Mouse (Mus musculus) megakaryocyte, adult 5-6 weeks (primary cell): ENCODE measurements around the gene Pdhb. TPM values are rescaled to one million over a fixed set of nuclear protein-coding genes. Genes with fewer than 3 reads are reported as not detected.
"Not testable (repeated sequence)": the region's sequence is repeated elsewhere in the genome, so short reads cannot be mapped to it uniquely, and the experiment has no call there.

Source experiments
- ATAC-seq: 2 replicates; pipeline ENCODE4 v1.8.0; 2016; ENCODE audit warnings: mild to moderate bottlenecking, inconsistent platforms; ENCODE audit not compliant: poor library complexity, severe bottlenecking
- total RNA-seq, 2 experiments: library from RNA; stranded (forward) in 1 of 2; stranded (reverse) in 1 of 2; fragments of 153-499, 151-499 nt in 1 of 2; fragments of 221-1000, 200-1000 nt in 1 of 2; gene quantifications; 2 replicates each; pipeline versions ENCODE4 v1.2.3 to v1.2.4; 2015 to 2017

Gene Pdhb
- total RNA-seq, 2 experiments from 2014 or later = 72.7 to 115 TPM

DNA sequence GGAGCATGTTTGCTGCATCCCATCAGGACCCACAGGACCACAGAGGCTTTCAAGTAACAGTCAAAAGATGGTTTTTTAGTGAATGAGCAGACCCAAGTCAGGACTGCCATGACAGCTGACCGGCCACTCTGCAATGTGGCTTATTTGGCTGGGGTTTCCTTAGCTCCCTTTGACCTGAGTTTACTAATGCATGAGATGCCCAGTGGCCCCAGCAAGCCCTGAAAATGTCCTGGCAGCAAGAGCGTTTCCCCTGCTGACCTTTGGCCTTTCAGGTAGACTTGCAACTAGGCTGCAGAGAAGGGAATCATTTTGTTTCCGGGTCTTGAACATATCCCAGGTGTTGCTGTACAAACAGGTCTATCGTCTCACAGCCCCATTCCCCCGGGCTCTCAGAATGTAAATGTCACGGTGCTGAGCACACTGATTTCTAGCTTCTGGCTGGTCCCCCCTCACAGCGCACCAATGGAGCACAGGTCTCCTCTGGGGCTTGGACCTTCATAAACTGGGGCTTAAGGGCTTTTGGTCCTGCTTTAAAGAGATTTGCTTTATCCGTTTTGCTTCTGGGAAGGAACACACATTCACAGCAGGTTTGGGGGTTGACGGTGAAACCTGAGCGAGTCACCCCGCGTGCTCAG is 18.6 kb upstream of the Pdhb start:
- ATAC-seq = no peak

DNA sequence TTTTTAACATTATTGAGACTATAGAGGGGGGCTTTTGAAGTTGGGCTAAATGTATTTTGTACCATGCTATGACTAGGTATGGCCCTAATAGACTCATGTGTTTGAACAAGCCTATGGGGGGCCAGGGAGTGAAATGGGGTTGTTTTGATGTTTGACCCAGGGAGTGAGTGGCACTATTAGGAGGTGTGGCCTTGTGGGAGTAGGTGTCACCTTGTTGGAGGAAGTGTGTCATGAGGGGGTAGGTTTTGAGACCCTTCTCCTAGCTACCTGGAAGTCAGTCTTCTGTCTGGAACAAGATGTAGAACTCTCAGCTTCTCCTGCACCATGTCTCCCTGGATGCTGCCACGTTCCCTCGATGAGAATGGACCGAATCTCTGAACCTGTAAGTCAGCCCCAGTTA is 17.7 kb upstream of the Pdhb start:
- ATAC-seq = no peak

DNA sequence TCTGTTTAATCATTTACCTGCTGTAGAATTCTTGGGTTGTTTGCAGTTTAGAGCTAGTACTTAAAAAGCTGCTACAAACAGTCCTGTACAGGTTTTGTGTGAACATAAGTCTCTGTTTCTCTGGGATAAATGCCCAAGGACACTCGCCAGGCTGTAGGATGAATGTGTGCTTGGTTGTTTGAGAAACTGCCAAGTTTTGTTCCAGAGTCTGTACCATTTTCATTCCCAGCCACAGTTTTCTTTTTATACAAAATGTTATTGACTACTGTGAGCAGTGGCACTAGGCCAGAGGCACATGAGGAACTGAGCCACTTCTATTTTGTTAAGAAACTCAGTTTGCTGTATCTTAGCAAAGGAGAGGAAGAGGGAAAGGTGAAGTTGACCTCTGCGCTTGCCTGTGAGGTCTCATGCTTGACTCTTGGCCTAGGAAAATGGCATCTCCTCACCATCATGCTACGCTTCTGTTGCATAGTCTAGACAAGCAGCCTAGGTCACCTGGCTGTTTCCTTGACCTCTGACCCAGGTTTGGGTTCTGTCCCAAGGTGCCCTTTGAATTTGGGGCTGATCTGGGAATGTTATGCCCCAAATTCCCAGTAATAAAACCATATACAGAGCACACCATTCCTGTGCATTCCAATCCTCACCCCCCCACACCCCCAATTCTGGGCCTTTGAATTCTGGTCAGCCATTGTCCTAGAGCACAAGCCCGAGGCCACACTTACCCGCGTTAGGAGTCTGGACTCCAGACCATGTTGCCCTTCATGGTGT is 13.6 kb upstream of the Pdhb start:
- no peak for ATAC-seq

DNA sequence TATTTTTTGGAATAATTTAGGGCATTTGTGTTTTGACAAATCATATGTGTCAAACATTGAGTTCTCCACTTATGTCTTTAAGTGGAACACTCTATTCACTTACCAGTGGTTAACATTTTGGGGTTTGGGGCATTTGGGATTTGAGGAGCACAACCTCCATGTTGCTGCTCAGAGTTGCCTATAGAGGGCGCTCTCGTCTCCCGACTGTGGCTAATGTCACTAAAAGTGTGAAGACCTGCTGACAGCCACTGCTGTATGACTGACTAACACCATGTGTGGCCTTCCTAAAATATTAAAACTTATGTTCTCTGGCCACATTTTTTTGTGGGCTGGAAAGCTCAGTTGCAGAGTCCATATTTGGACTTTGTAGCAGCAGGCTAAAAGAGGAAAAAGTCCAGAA is 10.5 kb upstream of the Pdhb start:
- 0 out of 2 replicates have a peak, but pooled peaks have one; percentile 33 for ATAC-seq

DNA sequence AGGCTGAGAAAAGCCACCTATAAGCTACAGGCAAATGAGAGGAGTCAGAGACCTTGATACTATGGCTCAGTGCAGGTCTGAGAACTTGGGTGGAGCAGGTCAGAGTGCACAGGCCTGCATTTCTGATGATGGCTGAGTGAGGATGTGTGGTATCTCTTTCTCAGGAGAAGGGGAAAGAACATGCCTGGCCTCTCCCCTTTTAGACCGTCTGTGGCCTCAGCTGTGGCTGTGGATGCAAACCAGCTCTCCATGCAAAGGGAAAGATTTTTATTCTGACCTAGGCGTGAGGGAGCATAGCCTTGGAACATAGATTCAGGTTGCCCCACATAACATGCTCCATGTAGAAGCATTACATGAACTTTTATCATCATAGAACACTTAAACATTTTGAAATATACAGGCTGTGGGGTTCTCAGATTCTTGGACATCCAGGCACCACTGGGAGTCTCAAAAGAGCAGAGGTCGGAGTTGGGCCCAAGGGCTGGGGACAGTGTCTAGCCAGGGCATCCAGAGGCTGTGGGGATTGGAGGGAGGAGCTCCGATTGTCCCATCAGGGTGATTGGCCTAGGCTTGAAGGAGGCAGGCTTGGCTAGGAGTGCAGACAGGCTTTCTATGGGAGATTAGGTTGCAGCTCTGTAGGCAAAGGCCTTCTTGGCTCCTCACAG is 7.7 kb upstream of the Pdhb start:
- no peak for ATAC-seq

DNA sequence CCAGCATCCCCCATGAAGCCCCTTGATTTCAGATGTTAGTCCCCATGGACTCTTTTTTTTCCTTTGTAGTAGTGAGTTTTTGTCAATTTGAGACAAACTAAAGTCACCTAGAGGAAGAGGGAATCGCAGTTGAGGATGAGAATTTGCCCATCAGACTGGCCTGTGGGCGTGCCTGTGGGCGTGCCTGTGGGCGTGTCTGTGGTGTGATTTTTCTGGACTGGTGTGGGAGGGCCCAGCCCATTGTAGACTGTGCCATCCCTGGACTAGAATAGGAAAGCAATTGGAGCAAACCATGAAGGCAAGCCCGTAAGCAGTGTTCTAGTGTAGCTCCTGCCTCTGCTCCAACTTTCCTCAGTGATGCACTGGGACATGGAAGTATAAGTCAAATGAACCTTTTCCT is 3.4 kb upstream of the Pdhb start:
- no peak for ATAC-seq

DNA sequence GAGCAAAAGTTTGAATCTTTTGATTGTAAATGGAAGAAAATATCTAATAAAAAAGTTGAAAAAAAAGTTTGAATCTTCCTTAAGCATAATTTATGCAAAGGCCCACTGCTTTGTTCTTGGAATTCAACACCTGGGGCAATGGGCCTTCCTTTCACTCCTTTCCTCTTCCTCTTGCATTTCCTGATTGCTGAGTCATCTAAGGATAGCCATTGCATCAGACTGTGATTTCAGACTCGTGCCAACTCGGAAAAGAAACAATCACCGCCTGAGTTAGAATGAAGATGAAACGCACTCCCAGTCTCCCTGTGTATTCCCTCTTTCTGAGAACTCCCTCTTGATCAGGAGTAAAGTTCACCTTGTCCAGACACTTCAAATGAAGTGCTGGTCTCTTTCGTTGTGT is 1.8 kb upstream of the Pdhb start:
- ATAC-seq = no peak

DNA sequence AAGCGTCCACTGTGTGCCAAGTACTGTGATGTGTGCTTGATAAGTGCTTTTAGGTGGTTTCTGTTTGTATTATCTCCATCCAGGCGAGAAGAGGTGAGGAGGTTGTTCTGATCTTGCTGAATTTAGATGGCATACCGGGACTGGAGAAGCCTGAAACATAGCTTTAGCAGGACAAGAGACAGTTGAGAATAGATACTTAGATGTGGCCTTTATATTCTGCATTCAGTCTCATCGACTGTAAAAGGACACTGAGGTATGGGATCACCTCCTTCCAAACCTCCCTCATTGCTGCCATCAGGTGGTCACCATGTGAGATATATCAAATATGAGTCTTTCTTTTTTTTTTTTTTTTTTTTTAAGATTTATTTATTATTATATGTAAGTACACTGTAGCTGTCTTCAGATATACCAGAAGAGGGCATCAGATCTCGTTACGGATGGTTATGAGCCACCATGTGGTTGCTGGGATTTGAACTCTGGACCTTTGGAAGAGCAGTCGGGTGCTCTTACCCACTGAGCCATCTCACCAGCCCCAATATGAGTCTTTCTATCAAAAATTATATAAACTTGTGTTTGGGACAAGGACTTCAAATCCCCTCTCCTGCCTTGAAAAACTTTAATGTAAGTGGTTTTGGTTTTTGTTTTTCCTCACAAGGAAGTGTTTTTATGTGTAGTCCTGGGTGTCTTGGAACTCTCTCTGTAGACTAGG is 871 bp upstream of the Pdhb start:
- ATAC-seq = not testable (repeated sequence)

DNA sequence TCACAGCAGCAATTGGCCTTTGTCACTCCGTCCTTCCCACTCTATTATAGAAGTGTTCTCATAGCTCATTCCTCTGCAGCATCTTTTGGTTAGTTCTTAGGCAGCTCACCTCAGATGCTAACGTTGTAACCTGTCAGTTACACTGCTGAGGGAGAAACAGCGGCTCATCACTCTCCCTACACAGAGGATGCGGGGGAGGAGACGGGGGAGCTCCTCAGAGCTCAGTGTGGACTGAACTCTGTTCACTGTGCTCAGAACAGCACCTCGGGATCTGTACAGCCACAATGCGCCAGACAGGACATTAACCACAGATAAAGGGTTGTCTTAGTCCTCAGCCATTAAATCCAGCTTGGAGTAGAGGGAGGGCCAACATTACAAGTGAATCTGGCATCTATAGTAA is 8.4 kb downstream of the Pdhb start:
- no peak for ATAC-seq

DNA sequence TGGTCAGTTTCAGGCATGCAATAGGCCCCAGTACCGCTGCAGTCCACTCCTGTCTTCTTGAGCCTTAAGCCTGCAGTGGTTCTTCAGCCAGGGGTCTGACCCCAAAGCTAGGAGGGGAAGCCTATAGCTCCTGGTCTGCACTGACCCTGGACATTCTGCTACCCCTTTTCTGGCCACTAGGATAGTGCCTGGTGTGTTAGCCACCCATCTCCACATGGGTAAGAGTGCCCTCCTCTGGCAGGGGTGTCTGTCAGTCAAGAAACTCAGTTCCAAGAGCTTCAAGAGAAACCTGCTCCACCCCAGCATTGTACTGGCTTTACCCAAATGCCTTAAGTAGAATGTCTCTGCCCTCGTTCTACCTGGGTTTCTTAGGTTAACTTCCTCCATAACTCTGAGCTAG is 11.0 kb downstream of the Pdhb start:
- ATAC-seq = peak; percentile 68

DNA sequence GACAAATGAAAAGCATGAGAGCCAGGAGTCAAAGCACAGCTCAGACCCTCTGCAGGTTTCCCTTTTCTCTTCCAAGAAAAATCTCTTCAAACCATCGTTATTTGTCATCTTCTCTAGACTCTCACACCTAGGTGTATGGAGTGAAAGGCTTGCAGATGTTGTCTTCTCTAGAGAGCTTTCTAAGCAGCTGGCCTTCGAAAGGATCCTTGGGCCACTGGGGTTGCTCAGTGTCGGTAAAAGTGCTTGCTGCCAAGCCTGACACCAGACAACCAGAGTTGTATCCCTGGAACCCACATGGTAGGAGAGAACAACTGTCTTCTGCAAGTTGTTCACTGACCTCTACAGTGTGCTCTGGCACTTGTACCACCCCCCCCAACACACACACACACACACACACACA is 13.7 kb downstream of the Pdhb start:
- no peak for ATAC-seq

DNA sequence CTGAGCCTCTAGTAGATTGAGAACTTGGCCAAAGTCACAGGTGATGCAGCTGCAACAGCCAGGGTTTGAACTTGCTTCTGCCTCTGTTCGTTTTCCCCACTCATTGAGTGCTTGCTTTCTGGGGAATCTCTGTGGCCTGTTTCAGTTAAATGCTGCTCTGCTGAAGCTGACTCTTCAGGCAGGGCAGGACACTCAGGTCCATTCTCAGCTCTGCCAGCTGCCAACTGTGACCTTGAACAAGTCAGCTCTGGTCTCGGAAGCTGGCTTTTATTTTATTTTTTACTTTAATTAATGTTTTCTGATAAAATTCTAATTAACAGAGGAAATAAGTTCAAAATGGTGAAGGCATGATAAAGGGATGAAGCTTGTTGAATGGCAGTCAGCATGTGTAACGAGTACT is 14.1 kb downstream of the Pdhb start:
- ATAC-seq = no peak

DNA sequence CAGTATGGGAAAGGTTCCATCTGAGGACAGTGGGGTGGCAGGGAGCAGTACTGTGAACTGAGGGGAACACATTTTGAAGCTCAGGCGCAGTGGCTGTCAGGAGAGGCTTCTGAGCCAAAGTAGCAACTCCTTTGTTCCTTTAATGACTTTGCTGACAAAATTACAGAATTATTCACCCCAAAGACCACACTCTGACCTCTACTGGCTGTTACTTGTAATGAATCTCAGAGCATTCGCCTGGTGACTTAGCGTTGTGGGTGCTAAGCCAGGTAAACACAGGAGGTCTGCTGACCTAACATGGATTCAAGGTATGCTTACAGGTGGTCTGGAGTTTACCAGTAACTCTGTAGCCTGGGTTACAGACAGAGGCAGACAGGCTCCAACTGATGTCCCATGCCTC is 15.9 kb downstream of the Pdhb start:
- ATAC-seq = peak; percentile 57; the same call in 1 of the 2 replicates

DNA sequence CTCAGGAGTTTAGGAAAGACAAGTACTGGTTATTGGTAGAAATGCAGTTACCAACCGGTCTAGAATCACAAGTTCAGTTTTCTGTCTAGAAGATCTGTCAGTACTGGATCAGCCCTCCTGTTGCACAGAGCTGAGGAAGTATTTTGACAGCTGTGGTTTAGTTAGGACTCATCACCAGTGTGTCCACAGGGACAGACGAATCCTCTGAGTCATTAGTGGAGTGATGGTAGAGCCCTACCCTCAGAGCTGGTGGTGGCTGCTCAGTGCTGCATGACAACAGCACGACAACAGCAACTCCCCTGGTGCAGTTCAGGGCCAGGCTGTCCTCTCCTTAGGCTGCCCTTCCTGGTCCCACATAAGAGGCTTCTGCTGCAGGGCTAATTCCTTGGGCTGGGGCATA is 18.8 kb downstream of the Pdhb start:
- ATAC-seq = no peak

DNA sequence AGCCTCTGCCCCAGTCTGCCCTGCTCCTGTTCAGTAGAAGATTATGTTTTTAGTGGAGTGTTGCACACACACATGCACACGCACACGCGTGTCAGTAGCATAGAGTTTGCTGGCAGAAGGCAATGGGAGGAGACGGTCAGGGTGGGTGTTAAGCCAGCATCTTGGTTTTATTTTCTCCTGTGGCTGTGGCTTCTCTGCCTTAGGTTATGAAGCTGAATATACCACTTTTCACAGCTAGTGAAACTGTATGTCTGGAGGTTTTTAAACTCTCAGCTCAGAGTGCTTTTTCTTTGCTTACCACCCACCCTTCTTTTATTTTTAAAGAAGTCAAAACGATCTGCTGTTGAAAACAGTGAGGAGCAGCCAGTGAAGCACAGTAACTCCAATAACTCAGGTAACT is 21.1 kb downstream of the Pdhb start:
- ATAC-seq = no peak

DNA sequence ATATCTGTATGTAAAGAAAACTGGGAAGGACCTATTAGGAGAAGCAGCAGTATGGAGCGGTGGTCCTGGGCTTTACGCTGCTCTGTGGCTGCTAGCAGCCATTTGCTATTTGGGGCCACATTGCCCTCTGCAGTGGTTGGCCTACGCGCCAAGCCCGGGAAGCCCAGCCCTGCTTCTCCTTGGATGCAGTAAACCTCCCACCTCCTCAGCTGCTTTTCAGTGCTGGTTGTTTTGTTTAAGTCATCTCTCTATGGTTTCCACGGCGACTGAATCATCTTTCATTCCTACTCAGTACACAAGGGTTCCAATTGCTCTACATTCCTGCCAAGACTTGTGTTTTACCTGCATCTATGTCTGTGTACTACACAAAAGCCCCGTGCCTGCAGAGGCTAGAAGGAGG is 24.0 kb downstream of the Pdhb start:
- no peak for ATAC-seq

DNA sequence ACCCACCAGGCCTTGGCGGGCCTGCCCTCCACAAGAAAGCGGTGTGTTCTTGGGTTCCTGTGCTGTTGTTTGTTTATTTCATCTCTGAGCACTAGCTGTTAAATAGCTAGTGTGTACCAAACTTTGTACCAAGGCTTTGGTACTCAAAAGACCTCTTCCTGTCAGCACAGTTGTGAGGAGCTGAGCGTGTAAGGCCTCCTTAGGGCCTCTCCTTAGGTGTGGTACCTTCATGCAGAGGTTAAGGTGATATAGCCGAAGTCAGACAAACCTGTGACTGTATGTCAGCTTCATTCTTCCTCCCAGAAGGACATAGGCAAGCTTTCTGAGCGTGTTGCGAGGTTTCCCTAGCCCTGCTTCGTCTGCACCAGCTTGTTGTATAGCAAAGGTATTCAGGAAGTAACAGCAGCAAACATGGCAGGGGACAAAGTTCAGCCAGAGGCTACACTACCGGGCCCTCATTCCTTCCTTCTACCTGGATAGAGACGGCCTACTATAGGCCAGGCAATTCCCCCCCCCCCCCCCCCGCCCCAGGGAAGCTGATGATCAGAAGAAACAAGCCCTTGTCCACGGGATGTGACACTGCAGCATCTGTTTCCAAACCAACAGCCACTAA is 26.1 kb downstream of the Pdhb start:
- no peak for ATAC-seq

DNA sequence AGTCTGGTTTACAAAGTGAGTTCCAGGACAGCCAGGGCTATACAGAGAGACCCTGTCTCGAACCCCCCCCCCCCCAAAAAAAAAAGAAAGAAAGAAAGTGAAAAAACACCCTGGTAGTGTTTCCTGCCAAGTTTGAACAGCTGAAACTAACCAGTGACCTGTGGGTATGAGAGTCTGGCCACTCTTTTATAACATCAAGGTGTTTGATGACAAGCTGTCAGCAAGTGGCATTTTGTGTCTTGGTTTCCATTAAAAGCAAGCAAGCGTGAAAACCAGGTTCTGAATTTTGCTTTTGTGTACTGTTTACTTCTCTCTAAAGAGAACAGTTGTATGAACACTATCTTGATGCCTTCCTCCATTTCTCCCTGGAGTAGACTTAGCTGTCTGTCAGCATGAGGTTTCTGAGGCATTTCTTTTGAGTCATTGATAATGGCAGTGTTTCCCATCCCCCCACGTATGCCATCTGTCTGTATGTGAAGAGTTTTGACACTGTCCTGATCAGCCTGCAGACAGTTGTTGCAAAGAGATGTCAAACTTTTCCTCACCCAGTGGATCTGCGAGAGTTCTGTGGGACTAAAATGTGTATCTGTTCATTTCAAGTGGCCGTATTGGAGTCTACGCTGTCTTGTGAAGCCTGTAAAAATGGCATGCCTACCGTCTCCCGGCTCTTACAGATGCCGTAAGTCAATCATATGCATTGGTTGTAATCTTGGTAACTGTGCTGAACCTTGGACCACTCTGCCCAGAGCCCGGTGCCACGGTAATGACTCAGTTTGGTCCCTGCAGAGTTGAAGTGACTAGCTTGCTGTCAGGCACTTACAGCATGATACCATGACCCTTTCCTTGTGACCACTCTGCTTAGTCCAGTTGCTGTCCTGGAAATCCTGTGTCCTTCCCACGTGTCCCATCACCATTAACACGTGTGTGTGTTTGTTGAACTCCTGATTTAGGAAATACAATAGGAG is 26.9 kb downstream of the Pdhb start:
- no peak for ATAC-seq

DNA sequence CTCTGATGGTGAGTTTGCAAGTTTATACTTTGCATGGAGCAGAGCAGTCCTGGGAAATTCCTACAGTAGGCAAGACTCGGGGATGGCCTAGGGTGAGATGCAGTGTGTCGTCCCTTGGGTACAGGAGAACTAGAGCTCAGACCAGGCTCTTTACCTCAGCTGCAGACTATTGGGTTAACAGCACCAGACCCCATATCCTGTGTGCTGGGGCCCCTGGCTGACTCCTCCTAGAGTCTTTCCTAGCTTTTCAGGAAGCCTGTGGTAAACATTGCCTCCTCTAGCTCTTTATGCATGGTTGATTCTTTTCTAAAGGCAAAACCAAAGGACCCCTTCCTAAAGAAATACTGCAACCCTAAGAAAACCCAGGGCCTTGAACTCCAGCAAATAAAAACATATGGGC is 31.7 kb downstream of the Pdhb start:
- ATAC-seq = no peak
